Mouse (Mus musculus): ENCODE data around the gene Eci1. TPM values are rescaled to one million over a fixed set of nuclear protein-coding genes. Genes with fewer than 3 reads are reported as not detected.

Gene Eci1
- polyA plus RNA-seq, 1 experiment: 10.6 TPM

DNA sequence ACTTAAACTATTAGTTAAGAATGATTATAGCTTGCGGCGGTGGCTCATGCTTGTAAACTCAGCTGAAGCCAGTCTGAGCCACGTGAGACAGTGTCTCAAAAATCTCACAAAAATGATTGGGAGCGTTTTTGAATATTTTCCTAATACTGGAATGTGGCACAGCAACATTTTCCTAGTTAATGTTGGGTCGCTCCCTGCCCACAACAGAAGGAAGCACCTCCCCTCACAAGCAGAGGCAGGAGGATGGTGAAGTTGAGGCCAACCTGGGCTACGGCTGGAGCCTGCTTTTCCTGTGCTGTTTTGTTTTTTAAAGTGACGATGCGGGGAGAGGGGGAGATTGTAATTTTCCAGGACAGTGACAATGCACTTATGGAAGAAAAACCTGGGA is 723 bp downstream of the Eci1 start:
- Histone ChIP-seq H3K4me1 (ENCODE audit: control insufficient read depth) (peaks cover 53% of the 10 kb centered on the region), H3K9me3 (ENCODE audit: control insufficient read depth, low read length) (no peaks in the 10 kb centered on the region), H3K4me3 (replicated peaks) (peak overlapping the region; percentile 77), H3K27me3 (ENCODE audit: control insufficient read depth) (no peaks in the 10 kb centered on the region), H3K36me3 (ENCODE audit: control insufficient read depth) (peaks cover 66% of the 10 kb centered on the region)
- TF ChIP-seq TAL1 (IDR thresholded peaks at IDR 0.05; ENCODE audit: low read length): no peak
- no peak for TF ChIP-seq GATA1 (IDR thresholded peaks at IDR 0.05; ENCODE audit: low read length)

DNA sequence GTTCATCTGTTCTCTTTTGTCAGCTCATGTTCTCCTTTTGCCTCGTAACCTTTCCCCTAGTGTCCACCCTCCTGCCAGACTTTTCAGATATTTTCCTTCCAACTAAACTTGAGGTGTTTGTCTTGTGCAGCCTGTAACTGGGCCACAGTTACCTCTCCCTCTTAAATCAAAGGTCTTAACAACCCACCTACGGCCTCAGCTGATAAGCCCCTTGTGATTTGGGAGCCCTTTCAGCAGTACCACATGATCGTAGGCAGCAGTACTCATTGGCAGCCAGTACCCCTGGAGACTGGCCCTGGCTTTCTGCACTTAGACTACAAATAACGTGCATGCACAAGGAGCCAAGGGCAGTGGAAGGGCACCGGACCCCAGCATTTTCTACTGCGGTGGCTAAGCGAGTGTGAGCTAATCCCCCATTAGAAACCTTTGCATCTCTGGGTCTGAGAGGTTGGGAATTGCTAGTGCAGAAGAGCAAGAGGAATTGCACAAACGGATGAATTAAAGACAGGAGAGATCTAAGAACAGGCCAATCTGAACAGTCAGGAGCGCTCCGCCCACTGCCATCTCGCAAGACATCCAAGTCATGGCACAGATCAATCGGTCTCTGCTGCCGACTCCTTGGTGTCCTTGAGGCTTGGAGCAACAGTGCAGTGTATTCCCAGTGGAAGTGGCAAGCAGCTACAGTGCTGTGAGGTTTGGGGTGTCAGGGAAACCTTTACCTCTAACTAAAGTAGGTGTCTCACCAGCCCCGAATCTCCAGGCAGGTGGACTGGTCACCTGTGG is 3.0 kb downstream of the Eci1 start:
- H3K36me3 ChIP-seq (ENCODE audit: control insufficient read depth): peaks cover 63% of the 10 kb centered on the region
- H3K4me3 ChIP-seq (replicated peaks): no peak overlapping the region
- H3K4me1 ChIP-seq (ENCODE audit: control insufficient read depth): peaks cover 59% of the 10 kb centered on the region
- no peaks in the 10 kb centered on the region for H3K9me3 ChIP-seq (ENCODE audit: control insufficient read depth, low read length)
- TF ChIP-seq GATA1 (IDR thresholded peaks at IDR 0.05; ENCODE audit: low read length) (no peak), TAL1 (IDR thresholded peaks at IDR 0.05; ENCODE audit: low read length) (no peak)
- H3K27me3 ChIP-seq (ENCODE audit: control insufficient read depth): no peaks in the 10 kb centered on the region

DNA sequence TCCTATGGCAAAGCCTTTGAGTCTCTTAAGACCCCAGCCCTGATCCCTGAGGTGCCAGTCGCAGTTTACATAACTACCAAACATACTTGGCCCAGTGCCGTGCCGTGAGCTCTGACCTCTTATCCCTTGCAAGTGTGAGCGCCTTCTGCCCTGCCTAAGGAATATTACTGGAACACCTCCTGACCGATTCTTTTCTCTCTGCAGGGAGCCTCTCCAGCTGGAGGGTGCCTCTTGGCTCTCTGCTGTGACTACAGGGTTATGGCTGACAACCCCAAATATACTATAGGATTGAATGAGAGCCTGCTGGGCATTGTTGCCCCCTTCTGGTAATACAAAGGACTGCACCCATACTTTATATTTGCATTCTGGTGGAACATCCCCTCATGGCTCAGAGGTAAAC is 10.6 kb downstream of the Eci1 start:
- H3K9me3 ChIP-seq (ENCODE audit: control insufficient read depth, low read length): no peaks in the 10 kb centered on the region
- peaks cover 94% of the 10 kb centered on the region for H3K36me3 ChIP-seq (ENCODE audit: control insufficient read depth)
- H3K4me3 ChIP-seq (replicated peaks): no peak overlapping the region
- H3K4me1 ChIP-seq (ENCODE audit: control insufficient read depth): peaks cover 7% of the 10 kb centered on the region
- TF ChIP-seq GATA1 (IDR thresholded peaks at IDR 0.05; ENCODE audit: low read length) (no peak), TAL1 (IDR thresholded peaks at IDR 0.05; ENCODE audit: low read length) (no peak)
- H3K27me3 ChIP-seq (ENCODE audit: control insufficient read depth): no peaks in the 10 kb centered on the region

GRCm38 (mm10) chr17:24440377-24440776 is 13.9 kb downstream of the Eci1 start:
- H3K4me3 ChIP-seq (replicated peaks): no peak overlapping the region
- H3K9me3 ChIP-seq (ENCODE audit: control insufficient read depth, low read length): no peaks in the 10 kb centered on the region
- H3K36me3 ChIP-seq (ENCODE audit: control insufficient read depth): peaks cover 99% of the 10 kb centered on the region
- TF ChIP-seq TAL1 (IDR thresholded peaks at IDR 0.05; ENCODE audit: low read length) (no peak), GATA1 (IDR thresholded peaks at IDR 0.05; ENCODE audit: low read length) (no peak)
- no peaks in the 10 kb centered on the region; the same call in 1 of the 2 replicates for H3K4me1 ChIP-seq (ENCODE audit: control insufficient read depth)
- no peaks in the 10 kb centered on the region for H3K27me3 ChIP-seq (ENCODE audit: control insufficient read depth)

GRCm38 (mm10) chr17:24441148-24441547 is 14.7 kb downstream of the Eci1 start:
- Histone ChIP-seq H3K4me3 (replicated peaks) (no peak overlapping the region), H3K4me1 (ENCODE audit: control insufficient read depth) (no peaks in the 10 kb centered on the region; the same call in 1 of the 2 replicates), H3K9me3 (ENCODE audit: control insufficient read depth, low read length) (no peaks in the 10 kb centered on the region), H3K27me3 (ENCODE audit: control insufficient read depth) (no peaks in the 10 kb centered on the region), H3K36me3 (ENCODE audit: control insufficient read depth) (peaks cover 99% of the 10 kb centered on the region)
- TF ChIP-seq TAL1 (IDR thresholded peaks at IDR 0.05; ENCODE audit: low read length): no peak
- TF ChIP-seq GATA1 (IDR thresholded peaks at IDR 0.05; ENCODE audit: low read length): no peak

GRCm38 (mm10) chr17:24442107-24442506 is 15.7 kb downstream of the Eci1 start:
- no peaks in the 10 kb centered on the region; the same call in 1 of the 2 replicates for H3K4me1 ChIP-seq (ENCODE audit: control insufficient read depth)
- peaks cover 100% of the 10 kb centered on the region for H3K36me3 ChIP-seq (ENCODE audit: control insufficient read depth)
- no peaks in the 10 kb centered on the region; the same call in 1 of the 2 replicates for H3K27me3 ChIP-seq (ENCODE audit: control insufficient read depth)
- H3K4me3 ChIP-seq (replicated peaks): no peak overlapping the region
- H3K9me3 ChIP-seq (ENCODE audit: control insufficient read depth, low read length): no peaks in the 10 kb centered on the region
- TF ChIP-seq TAL1 (IDR thresholded peaks at IDR 0.05; ENCODE audit: low read length): no peak
- no peak for TF ChIP-seq GATA1 (IDR thresholded peaks at IDR 0.05; ENCODE audit: low read length)

GRCm38 (mm10) chr17:24442632-24443155 is 16.3 kb downstream of the Eci1 start, which contains the start of gene Dnase1l2:
Gene Dnase1l2, minus strand, starts transcription at chr17:24443105.
- Histone ChIP-seq H3K4me1 (ENCODE audit: control insufficient read depth) (no peaks in the 10 kb centered on the region; the same call in 1 of the 2 replicates), H3K27me3 (ENCODE audit: control insufficient read depth) (no peaks in the 10 kb centered on the region; the same call in 1 of the 2 replicates), H3K9me3 (ENCODE audit: control insufficient read depth, low read length) (no peaks in the 10 kb centered on the region), H3K36me3 (ENCODE audit: control insufficient read depth) (peaks cover 100% of the 10 kb centered on the region), H3K4me3 (replicated peaks) (no peak within 1 kb of the TSS)
- no peak for TF ChIP-seq TAL1 (IDR thresholded peaks at IDR 0.05; ENCODE audit: low read length)
- no peak for TF ChIP-seq GATA1 (IDR thresholded peaks at IDR 0.05; ENCODE audit: low read length)

- Histone ChIP-seq H3K9me3 (ENCODE audit: control insufficient read depth, low read length) (no peaks in the 10 kb centered on the region), H3K27me3 (ENCODE audit: control insufficient read depth) (no peaks in the 10 kb centered on the region; the same call in 1 of the 2 replicates), H3K4me1 (ENCODE audit: control insufficient read depth) (no peaks in the 10 kb centered on the region; the same call in 1 of the 2 replicates), H3K4me3 (replicated peaks) (no peak overlapping the region), H3K36me3 (ENCODE audit: control insufficient read depth) (peaks cover 100% of the 10 kb centered on the region)
- no peak for TF ChIP-seq TAL1 (IDR thresholded peaks at IDR 0.05; ENCODE audit: low read length)
- no peak for TF ChIP-seq GATA1 (IDR thresholded peaks at IDR 0.05; ENCODE audit: low read length)
Observed at GRCm38 (mm10) chr17:24443409-24443808, 17.0 kb downstream of the Eci1 start.

GRCm38 (mm10) chr17:24446590-24446989 is 20.1 kb downstream of the Eci1 start:
- TF ChIP-seq TAL1 (IDR thresholded peaks at IDR 0.05; ENCODE audit: low read length) (no peak), GATA1 (IDR thresholded peaks at IDR 0.05; ENCODE audit: low read length) (no peak)
- no peaks in the 10 kb centered on the region for H3K9me3 ChIP-seq (ENCODE audit: control insufficient read depth, low read length)
- peaks cover 100% of the 10 kb centered on the region for H3K36me3 ChIP-seq (ENCODE audit: control insufficient read depth)
- H3K4me1 ChIP-seq (ENCODE audit: control insufficient read depth): peaks cover 23% of the 10 kb centered on the region
- H3K4me3 ChIP-seq (replicated peaks): no peak overlapping the region
- no peaks in the 10 kb centered on the region; the same call in 1 of the 2 replicates for H3K27me3 ChIP-seq (ENCODE audit: control insufficient read depth)

Measured in erythroblast, embryonic 14.5 days (primary cell).